In the genomic region with DNA sequence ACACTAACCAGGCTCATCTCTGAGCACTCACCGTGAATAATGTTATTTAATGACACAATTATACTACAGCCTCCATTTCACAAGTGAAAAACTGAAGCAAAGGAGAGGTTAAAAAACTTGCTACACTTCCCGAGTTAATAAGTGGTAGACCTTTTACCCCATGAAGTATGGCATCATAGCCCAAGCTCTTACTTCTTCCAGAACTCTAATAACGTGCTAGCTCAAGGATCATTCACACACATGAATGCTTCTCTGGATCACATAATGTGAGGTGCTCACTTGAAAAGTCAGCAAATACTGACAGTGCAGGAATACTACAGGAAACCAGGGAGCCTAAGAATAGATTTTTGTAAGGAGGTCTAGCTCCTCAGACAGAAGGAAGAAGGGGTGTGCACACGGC, we compare ENCODE assay signal across 16 mouse cellular contexts. TPM values are rescaled to one million over a fixed set of nuclear protein-coding genes. Genes with fewer than 3 reads are reported as not detected.
"Had no signal": no experiment of that assay in that cellular context is flagged by ENCODE, and none has a peak within 500 bp of the region (broad histone marks: within the 10 kb centered on the region; RNA-seq: fewer than 3 reads in every experiment).

No protein-coding gene starts in this region.

- H3K4me2 ChIP-seq: intestine, embryonic 15.5 days; limb, embryonic 12.5 days; limb, embryonic 15.5 days; liver, embryonic 13.5 days; midbrain, embryonic 11.5 days had no signal

- DNase-seq: kidney, adult 11 months; kidney, adult 8-10 months; kidney, postnatal 10 days; kidney, postnatal 4 days; left cerebral cortex, postnatal 4 days; liver, embryonic 13.5 days; lung, postnatal 10 days; lung, postnatal 4 days; midbrain, embryonic 14.5 days; thymus, adult 18-20 months; thymus, postnatal 36 days had no signal

- H3K9me3 ChIP-seq: intestine, embryonic 15.5 days; limb, embryonic 12.5 days; limb, embryonic 15.5 days; liver, embryonic 13.5 days had no signal

- H3K9ac ChIP-seq: intestine, embryonic 15.5 days; limb, embryonic 12.5 days; limb, embryonic 15.5 days; liver, embryonic 13.5 days had no signal

- ATAC-seq: intestine, embryonic 15.5 days had no signal

- H3K4me3 ChIP-seq: intestine, embryonic 15.5 days; limb, embryonic 12.5 days; limb, embryonic 15.5 days; liver, embryonic 13.5 days had no signal

- H3K4me1 ChIP-seq: limb, embryonic 15.5 days had no signal

- H3K27ac ChIP-seq: intestine, embryonic 15.5 days; limb, embryonic 12.5 days; limb, embryonic 15.5 days; liver, embryonic 13.5 days had no signal

- H3K36me3 ChIP-seq: intestine, embryonic 15.5 days; limb, embryonic 12.5 days; limb, embryonic 15.5 days; liver, embryonic 13.5 days had no signal

- H3K27me3 ChIP-seq: intestine, embryonic 15.5 days; limb, embryonic 12.5 days; limb, embryonic 15.5 days; liver, embryonic 13.5 days had no signal

RNA-seq across cellular contexts. Expression of gene Adgrf5, which starts 12.4 kb away (rescaled TPM):
- total RNA-seq: megakaryocyte-erythroid progenitor cell, adult 5-6 weeks had no signal
